Mouse (Mus musculus) cerebellum, postnatal 36 days (tissue): ENCODE results near the gene Vars2.

Experiments
- DNase-seq, 2 experiments: peaks; one replicate each; pipeline ENCODE4 v3.0.0; 2021 to 2022; ENCODE audit warnings: mixed read lengths in 2 of 2

Gene Vars2

GRCm38 (mm10) chr17:35626537-35626936, 40.9 kb downstream of the Vars2 start, which contains the start of gene Gm9573:
Gm9573 (minus strand) TSS chr17:35626637.
- no peak for DNase-seq

GRCm38 (mm10) chr17:35617127-35617526, 50.3 kb downstream of the Vars2 start:
- DNase-seq = no peak
